Mouse (Mus musculus) C2C12 (cell line): Measurements from ENCODE around the gene Gm10803.

Experiments
- CTCF ChIP-seq: IDR thresholded peaks from one replicate; pipeline ENCODE4 v1.5.1; 2011; ENCODE audit not compliant: control insufficient read depth, insufficient read depth, insufficient read length
- FOSL1 ChIP-seq: IDR thresholded peaks from one replicate; pipeline ENCODE4 v1.8.0; 2011; ENCODE audit warnings: mild to moderate bottlenecking, low read length; ENCODE audit not compliant: poor library complexity, insufficient read depth, severe bottlenecking

DNA sequence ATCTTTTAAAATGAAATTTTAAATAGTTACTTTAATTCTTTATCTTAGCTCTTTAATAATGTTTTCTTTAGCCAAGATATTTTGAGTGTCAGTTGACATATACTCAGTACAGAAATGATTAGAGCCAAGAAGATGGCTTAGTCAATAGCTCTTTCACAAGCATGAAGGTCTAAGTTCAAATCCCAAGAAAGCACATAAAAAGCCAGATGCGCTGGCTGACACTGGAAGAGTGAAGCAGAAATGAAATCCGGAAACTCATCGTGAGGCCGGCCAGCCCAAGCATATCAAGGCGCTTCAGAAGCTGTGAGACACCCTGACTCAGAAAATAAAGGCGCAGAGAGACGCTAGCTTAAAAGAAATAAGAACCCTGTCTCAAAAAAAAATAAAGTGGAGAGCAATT, 26.5 kb upstream of the Gm10803 start:
- TF ChIP-seq CTCF (no peak), FOSL1 (no peak)
